Mouse (Mus musculus): Measurements from ENCODE around the gene Defb19. TPM values are rescaled to one million over a fixed set of nuclear protein-coding genes. Genes with fewer than 3 reads are reported as not detected.

The Defb19 gene
- polyA plus RNA-seq, 1 experiment: not detected

DNA sequence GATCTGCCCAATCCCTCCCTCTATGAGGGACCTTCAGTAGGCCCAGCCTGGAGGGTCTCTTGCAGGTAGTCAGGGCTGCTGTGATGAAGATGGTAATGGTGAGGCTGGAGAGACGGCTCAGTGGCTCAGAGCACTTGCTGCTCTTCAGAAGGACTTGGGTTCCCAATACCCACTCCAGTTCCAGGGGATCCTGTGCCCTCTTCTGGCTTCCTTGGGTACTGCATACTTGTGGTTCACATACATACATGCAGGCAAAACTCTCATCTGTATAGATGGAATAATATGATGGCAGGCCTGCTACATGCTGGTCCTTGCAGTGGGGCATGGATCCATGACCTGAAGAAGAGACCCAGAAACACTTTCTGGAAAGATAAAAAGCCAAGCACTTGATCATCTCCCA is 28.6 kb upstream of the Defb19 start:
- TF ChIP-seq POLR2A (IDR thresholded peaks at IDR 0.05; ENCODE audit: low read depth, low read length) (no peak), CTCF (IDR thresholded peaks at IDR 0.05; ENCODE audit: extremely low read depth, insufficient read length, insufficient replicate concordance, low read depth, low read length) (no peak)
- H3K36me3 ChIP-seq (ENCODE audit: control insufficient read depth, insufficient read depth, low read length): no peaks in the 10 kb centered on the region
- no peak overlapping the region for H3K27ac ChIP-seq (ENCODE audit: insufficient read depth, low read depth, low read length)
- no peaks in the 10 kb centered on the region for H3K4me1 ChIP-seq (ENCODE audit: control insufficient read depth, insufficient read depth, insufficient read length, low read length)
- H3K4me3 ChIP-seq (ENCODE audit: low read depth, low read length): no peak overlapping the region
- no peaks in the 10 kb centered on the region for H3K27me3 ChIP-seq (ENCODE audit: control insufficient read depth, insufficient read depth, low read length)
- WGBS: 93% methylated on average over 1 of the region's 1 CpGs

GRCm38 (mm10) chr2:152607746-152608145 is 27.6 kb upstream of the Defb19 start:
- no peaks in the 10 kb centered on the region for H3K4me1 ChIP-seq (ENCODE audit: control insufficient read depth, insufficient read depth, insufficient read length, low read length)
- WGBS: 58% methylated on average over 6 of the region's 6 CpGs
- no peak overlapping the region for H3K4me3 ChIP-seq (ENCODE audit: low read depth, low read length)
- no peaks in the 10 kb centered on the region for H3K27me3 ChIP-seq (ENCODE audit: control insufficient read depth, insufficient read depth, low read length)
- H3K36me3 ChIP-seq (ENCODE audit: control insufficient read depth, insufficient read depth, low read length): no peaks in the 10 kb centered on the region
- H3K27ac ChIP-seq (ENCODE audit: insufficient read depth, low read depth, low read length): no peak overlapping the region
- TF ChIP-seq POLR2A (IDR thresholded peaks at IDR 0.05; ENCODE audit: low read depth, low read length): no peak
- no peak for TF ChIP-seq CTCF (IDR thresholded peaks at IDR 0.05; ENCODE audit: extremely low read depth, insufficient read length, insufficient replicate concordance, low read depth, low read length)

DNA sequence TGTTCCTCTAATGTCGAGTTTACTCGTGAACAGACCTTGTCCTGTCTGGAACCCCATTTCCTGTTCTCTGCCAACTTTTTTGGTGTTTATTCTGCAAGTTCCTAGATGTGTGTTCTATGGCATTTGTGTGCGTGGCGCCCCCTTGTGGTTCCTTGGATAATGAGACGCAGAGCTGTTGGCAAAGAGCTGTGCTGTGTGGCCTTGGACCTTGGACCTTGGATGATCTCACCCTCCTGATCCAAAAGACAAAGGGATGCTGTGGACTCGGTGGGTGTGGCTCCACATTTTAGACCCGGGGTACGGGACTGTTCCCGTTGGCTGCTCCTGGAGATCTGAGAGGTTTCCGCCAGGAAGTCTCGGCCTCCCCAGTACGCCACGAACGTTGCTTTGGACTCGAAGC is 23.9 kb upstream of the Defb19 start, which contains the start of gene Defb36:
Gene Defb36, plus strand, starts transcription at position 271 of the 400 bp plus-strand sequence.
- TF ChIP-seq POLR2A (IDR thresholded peaks at IDR 0.05; ENCODE audit: low read depth, low read length): no peak
- TF ChIP-seq CTCF (IDR thresholded peaks at IDR 0.05; ENCODE audit: extremely low read depth, insufficient read length, insufficient replicate concordance, low read depth, low read length): peak; percentile 40; the same call in 1 of the 2 replicates
- no peaks in the 10 kb centered on the region for H3K36me3 ChIP-seq (ENCODE audit: control insufficient read depth, insufficient read depth, low read length)
- H3K27ac ChIP-seq (ENCODE audit: insufficient read depth, low read depth, low read length): no peak within 1 kb of the TSS
- H3K4me1 ChIP-seq (ENCODE audit: control insufficient read depth, insufficient read depth, insufficient read length, low read length): no peaks in the 10 kb centered on the region
- no peaks in the 10 kb centered on the region for H3K27me3 ChIP-seq (ENCODE audit: control insufficient read depth, insufficient read depth, low read length)
- H3K4me3 ChIP-seq (ENCODE audit: low read depth, low read length): no peak within 1 kb of the TSS
- 64% methylated on average over 15 of the region's 15 CpGs for WGBS

GRCm38 (mm10) chr2:152601275-152601960 is 21.3 kb upstream of the Defb19 start:
- no peaks in the 10 kb centered on the region for H3K4me1 ChIP-seq (ENCODE audit: control insufficient read depth, insufficient read depth, insufficient read length, low read length)
- peak; percentile 17; the same call in 1 of the 2 replicates for TF ChIP-seq CTCF (IDR thresholded peaks at IDR 0.05; ENCODE audit: extremely low read depth, insufficient read length, insufficient replicate concordance, low read depth, low read length)
- TF ChIP-seq POLR2A (IDR thresholded peaks at IDR 0.05; ENCODE audit: low read depth, low read length): no peak
- 68% methylated on average over 4 of the region's 4 CpGs for WGBS
- H3K4me3 ChIP-seq (ENCODE audit: low read depth, low read length): no peak overlapping the region
- no peak overlapping the region for H3K27ac ChIP-seq (ENCODE audit: insufficient read depth, low read depth, low read length)
- no peaks in the 10 kb centered on the region for H3K36me3 ChIP-seq (ENCODE audit: control insufficient read depth, insufficient read depth, low read length)
- H3K27me3 ChIP-seq (ENCODE audit: control insufficient read depth, insufficient read depth, low read length): no peaks in the 10 kb centered on the region

DNA sequence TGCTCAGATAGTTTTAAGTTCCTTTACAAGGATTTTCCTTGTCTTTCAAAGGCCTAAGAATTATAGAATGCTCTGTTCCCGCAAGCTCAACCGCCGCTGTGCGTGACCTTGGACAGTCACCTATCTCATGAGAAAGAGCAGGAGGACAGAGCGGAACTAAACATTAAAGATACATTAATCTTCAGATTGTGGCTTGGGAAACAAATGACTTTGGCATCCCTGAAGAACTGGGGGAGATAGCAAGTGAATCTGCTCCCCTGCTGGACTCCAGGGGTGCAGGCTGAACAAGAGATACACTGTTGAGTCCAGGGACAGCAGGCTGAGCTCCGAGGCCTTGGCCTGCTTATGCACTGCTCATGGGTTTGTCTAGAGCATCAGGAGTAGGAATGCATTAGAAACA is 20.0 kb upstream of the Defb19 start:
- H3K27ac ChIP-seq (ENCODE audit: insufficient read depth, low read depth, low read length): no peak overlapping the region
- no peaks in the 10 kb centered on the region for H3K4me1 ChIP-seq (ENCODE audit: control insufficient read depth, insufficient read depth, insufficient read length, low read length)
- no peak overlapping the region for H3K4me3 ChIP-seq (ENCODE audit: low read depth, low read length)
- no peaks in the 10 kb centered on the region for H3K36me3 ChIP-seq (ENCODE audit: control insufficient read depth, insufficient read depth, low read length)
- 86% methylated on average over 6 of the region's 6 CpGs for WGBS
- no peaks in the 10 kb centered on the region for H3K27me3 ChIP-seq (ENCODE audit: control insufficient read depth, insufficient read depth, low read length)
- TF ChIP-seq CTCF (IDR thresholded peaks at IDR 0.05; ENCODE audit: extremely low read depth, insufficient read length, insufficient replicate concordance, low read depth, low read length) (no peak), POLR2A (IDR thresholded peaks at IDR 0.05; ENCODE audit: low read depth, low read length) (no peak)

- TF ChIP-seq POLR2A (IDR thresholded peaks at IDR 0.05; ENCODE audit: low read depth, low read length) (no peak), CTCF (IDR thresholded peaks at IDR 0.05; ENCODE audit: extremely low read depth, insufficient read length, insufficient replicate concordance, low read depth, low read length) (no peak)
- no peaks in the 10 kb centered on the region for H3K36me3 ChIP-seq (ENCODE audit: control insufficient read depth, insufficient read depth, low read length)
- H3K4me3 ChIP-seq (ENCODE audit: low read depth, low read length): no peak within 1 kb of the TSS
- H3K4me1 ChIP-seq (ENCODE audit: control insufficient read depth, insufficient read depth, insufficient read length, low read length): no peaks in the 10 kb centered on the region
- H3K27ac ChIP-seq (ENCODE audit: insufficient read depth, low read depth, low read length): no peak within 1 kb of the TSS
- H3K27me3 ChIP-seq (ENCODE audit: control insufficient read depth, insufficient read depth, low read length): no peaks in the 10 kb centered on the region
- WGBS: 59% methylated on average over 7 of the region's 7 CpGs
These were observed 19.2 kb upstream of the Defb19 start, which contains the start of gene Defb45 for GRCm38 (mm10) chr2:152599299-152599698. Defb45 (minus strand) TSS chr2:152599399.

DNA sequence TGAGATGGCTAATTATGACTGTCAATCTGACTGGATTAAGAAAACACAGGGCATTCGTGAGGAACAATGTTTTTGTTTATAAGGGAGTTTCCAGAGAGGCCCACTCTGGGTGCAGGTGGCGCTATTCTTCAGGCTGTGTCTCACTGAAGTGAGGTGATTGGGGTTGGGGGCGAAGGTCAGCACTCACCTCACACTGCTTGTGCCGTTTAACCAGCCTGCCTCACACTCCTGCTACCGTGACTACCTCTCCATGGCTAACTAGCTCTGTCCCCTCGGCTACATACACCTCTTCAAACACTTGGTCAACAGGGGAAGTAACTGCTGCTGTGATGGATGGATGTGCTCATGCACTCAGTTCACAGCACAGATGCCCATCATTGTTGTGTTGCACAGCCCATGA is 8.9 kb upstream of the Defb19 start:
- Histone ChIP-seq H3K4me3 (ENCODE audit: low read depth, low read length) (no peak overlapping the region), H3K4me1 (ENCODE audit: control insufficient read depth, insufficient read depth, insufficient read length, low read length) (peaks cover 2% of the 10 kb centered on the region; the same call in 1 of the 2 replicates), H3K27ac (ENCODE audit: insufficient read depth, low read depth, low read length) (no peak overlapping the region), H3K27me3 (ENCODE audit: control insufficient read depth, insufficient read depth, low read length) (no peaks in the 10 kb centered on the region), H3K36me3 (ENCODE audit: control insufficient read depth, insufficient read depth, low read length) (no peaks in the 10 kb centered on the region)
- TF ChIP-seq POLR2A (IDR thresholded peaks at IDR 0.05; ENCODE audit: low read depth, low read length): no peak
- TF ChIP-seq CTCF (IDR thresholded peaks at IDR 0.05; ENCODE audit: extremely low read depth, insufficient read length, insufficient replicate concordance, low read depth, low read length): no peak
- WGBS: 19% methylated on average over 6 of the region's 6 CpGs

Data from small intestine, adult 2 months (tissue).